8 mouse cellular contexts compared by ENCODE assay signal in genomic region chr12:89813294-89813693, GRCm38 (mm10).
DNase-seq lines count a peak whose midpoint lies in the region; ATAC-seq lines count a peak whose summit lies in the region.

No protein-coding gene starts in this region.

- ATAC-seq in cerebellum, adult (ENCODE audit: insufficient number of reproducible peaks, low FRiP score, low TSS enrichment): no peak
- ATAC-seq in megakaryocyte, adult 5-6 weeks (ENCODE audit: poor library complexity, severe bottlenecking): no peak
- ATAC-seq in monocyte, adult 5-6 weeks (replicated peaks; ENCODE audit: insufficient number of reproducible peaks, low FRiP score, low TSS enrichment, poor library complexity, severe bottlenecking): no peak

- peak overlapping the region; percentile 33 for H3K4me3 ChIP-seq in megakaryocyte, embryonic 14.5 days (replicated peaks)
- H3K4me3 ChIP-seq in midbrain, embryonic 10.5 days: peak overlapping the region; percentile 64

- 13% methylated on average over 13 of the region's 13 CpGs for WGBS in midbrain, embryonic 10.5 days

- no peaks in the 10 kb centered on the region for H3K36me3 ChIP-seq in megakaryocyte, embryonic 14.5 days (replicated peaks; ENCODE audit: low read length)
- no peaks in the 10 kb centered on the region for H3K36me3 ChIP-seq in midbrain, embryonic 10.5 days

- H3K4me1 ChIP-seq in megakaryocyte, embryonic 14.5 days: peaks cover 12% of the 10 kb centered on the region
- H3K4me1 ChIP-seq in midbrain, embryonic 10.5 days: peaks cover 22% of the 10 kb centered on the region

- peaks cover 12% of the 10 kb centered on the region; the same call in 1 of the 2 replicates for H3K9me3 ChIP-seq in megakaryocyte, embryonic 14.5 days
- H3K9me3 ChIP-seq in midbrain, embryonic 10.5 days (replicated peaks): no peaks in the 10 kb centered on the region

- H3K27me3 ChIP-seq in megakaryocyte, embryonic 14.5 days (replicated peaks): peaks cover 29% of the 10 kb centered on the region
- H3K27me3 ChIP-seq in midbrain, embryonic 10.5 days (ENCODE audit: low read depth, poor library complexity, severe bottlenecking): peaks cover 49% of the 10 kb centered on the region

- DNase-seq in cerebellum, adult 11 months: peak; percentile 47
- peak; percentile 18 for DNase-seq in midbrain, embryonic 10.5 days (ENCODE audit: low spot score)
- DNase-seq in spleen, adult 12 weeks (ENCODE audit: low spot score): no peak
- DNase-seq in right cerebral cortex, postnatal 36 days (ENCODE audit: low spot score in 2 of 2): no peak

- H3K27ac ChIP-seq in midbrain, embryonic 10.5 days (replicated peaks): no peak overlapping the region

Comparison
In these comparisons a context has a peak if more than half of its experiments do, and no peak if none do; other contexts are left out.
1. DNase-seq: peak in cerebellum, adult 11 months (single experiment) and midbrain, embryonic 10.5 days (single experiment); none in spleen, adult 12 weeks (single experiment) and right cerebral cortex, postnatal 36 days (0 of 2).